Mouse (Mus musculus) lung, adult 2 months (tissue): ENCODE measurements at regions not wholly inside any gene's neighbourhood (a gene's known extent, or its start where the extent isn't known, plus 50 kb on each side); places are given as distances from the start of the nearest gene placed in this dataset.
"Not testable (repeated sequence)": the region's sequence is repeated elsewhere in the genome, so short reads cannot be mapped to it uniquely, and the experiment has no call there.

ENCODE experiments used
- DNase-seq: peaks from one replicate; pipeline ENCODE4 v3.0.0; 2022
- H3K4me1 ChIP-seq: fragments of 200-500 bp; 2 replicates; pipeline ENCODE4 v1.6.1; 2011; ENCODE audit warnings: low read length; ENCODE audit not compliant: control insufficient read depth, insufficient read depth
- H3K4me3 ChIP-seq: fragments of 200-500 bp; replicated peaks from 2 replicates; pipeline ENCODE3; 2011; ENCODE audit warnings: low read depth, mild to moderate bottlenecking, control low read depth, low read length; ENCODE audit errors: extremely low read depth
- CTCF ChIP-seq: fragments of 200-500 bp; IDR thresholded peaks from 2 replicates; pipeline ENCODE4 v1.5.1; 2011; ENCODE audit warnings: mild to moderate bottlenecking, low read length, control low read depth; ENCODE audit not compliant: insufficient read depth
- POLR2A ChIP-seq: fragments of 200-500 bp; IDR thresholded peaks from 2 replicates; pipeline ENCODE4 v1.6.1; 2011; ENCODE audit warnings: low read depth, mild to moderate bottlenecking, control low read depth, low read length, borderline replicate concordance; ENCODE audit errors: extremely low read depth
- WGBS: fragments of 180-500 bp; shearing (Covaris S2); methylation state at CpG from one replicate; pipeline ENCODE4 v1.1.7; 2018; 5-methylcytosine and 5-hydroxymethylcytosine counted together

GRCm38 (mm10) chr15:37080395-37080794 lies 72.8 kb upstream of the Zfp706 start:
- H3K4me3 ChIP-seq, result no peak overlapping the region
- no peaks in the 10 kb centered on the region for H3K4me1 ChIP-seq
- no peak for DNase-seq
- 83% methylated on average over 4 of the region's 4 CpGs for WGBS
- TF ChIP-seq POLR2A (no peak), CTCF (no peak)

GRCm38 (mm10) chr15:37074207-37074606 lies 66.6 kb upstream of the Zfp706 start:
- 98% methylated on average over 2 of the region's 2 CpGs for WGBS
- DNase-seq, H3K4me3 ChIP-seq, H3K4me1 ChIP-seq: not testable (repeated sequence)

DNA sequence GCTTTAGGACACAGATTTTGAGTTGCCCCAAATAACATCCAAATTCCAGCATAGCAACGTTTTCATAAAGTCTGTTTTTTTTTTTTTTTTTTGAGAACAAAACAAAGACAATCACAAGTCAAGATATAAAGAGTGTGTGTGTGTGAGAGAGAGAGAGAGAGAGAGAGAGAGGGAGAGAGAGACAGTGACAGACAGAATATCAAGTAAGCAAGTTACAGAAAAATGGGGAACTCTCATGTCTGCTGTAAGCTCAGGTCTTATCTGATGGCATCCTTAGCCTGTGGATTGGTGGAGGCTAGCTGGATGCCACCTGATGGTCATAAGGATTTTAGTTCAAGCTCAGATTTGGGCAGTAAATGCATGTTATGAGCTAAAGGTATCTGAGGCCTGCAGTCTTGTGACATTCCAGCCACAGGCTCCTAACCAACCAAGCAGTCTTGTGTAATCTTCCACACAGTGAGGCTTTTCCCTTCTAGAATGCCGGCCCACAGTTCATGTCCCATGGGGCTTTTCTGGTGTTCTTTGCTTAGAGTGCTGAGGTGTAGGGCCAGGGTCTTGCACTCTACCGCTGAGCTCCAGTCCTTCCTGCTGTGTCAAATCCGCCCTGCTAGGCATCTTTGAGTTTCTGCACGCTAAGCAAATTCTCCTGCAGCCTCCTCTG lies 64.8 kb upstream of the Zfp706 start:
- DNase-seq, result no peak
- no peak for TF ChIP-seq POLR2A
- no peak for TF ChIP-seq CTCF
- H3K4me3 ChIP-seq, result no peak overlapping the region
- 78% methylated on average over 5 of the region's 5 CpGs for WGBS
- H3K4me1 ChIP-seq, result no peaks in the 10 kb centered on the region

GRCm38 (mm10) chr15:37070188-37070587 lies 62.6 kb upstream of the Zfp706 start:
- no peak for TF ChIP-seq POLR2A
- TF ChIP-seq CTCF, result no peak
- 61% methylated on average over 3 of the region's 3 CpGs for WGBS
- no peaks in the 10 kb centered on the region for H3K4me1 ChIP-seq
- H3K4me3 ChIP-seq, result no peak overlapping the region
- no peak for DNase-seq

- WGBS, result 71% methylated on average over 4 of the region's 4 CpGs
- Histone ChIP-seq H3K4me3 (no peak overlapping the region), H3K4me1 (no peaks in the 10 kb centered on the region)
- no peak for TF ChIP-seq POLR2A
- no peak for TF ChIP-seq CTCF
- DNase-seq, result no peak
These were observed 59.8 kb upstream of the Zfp706 start for GRCm38 (mm10) chr15:37067326-37067725.

DNA sequence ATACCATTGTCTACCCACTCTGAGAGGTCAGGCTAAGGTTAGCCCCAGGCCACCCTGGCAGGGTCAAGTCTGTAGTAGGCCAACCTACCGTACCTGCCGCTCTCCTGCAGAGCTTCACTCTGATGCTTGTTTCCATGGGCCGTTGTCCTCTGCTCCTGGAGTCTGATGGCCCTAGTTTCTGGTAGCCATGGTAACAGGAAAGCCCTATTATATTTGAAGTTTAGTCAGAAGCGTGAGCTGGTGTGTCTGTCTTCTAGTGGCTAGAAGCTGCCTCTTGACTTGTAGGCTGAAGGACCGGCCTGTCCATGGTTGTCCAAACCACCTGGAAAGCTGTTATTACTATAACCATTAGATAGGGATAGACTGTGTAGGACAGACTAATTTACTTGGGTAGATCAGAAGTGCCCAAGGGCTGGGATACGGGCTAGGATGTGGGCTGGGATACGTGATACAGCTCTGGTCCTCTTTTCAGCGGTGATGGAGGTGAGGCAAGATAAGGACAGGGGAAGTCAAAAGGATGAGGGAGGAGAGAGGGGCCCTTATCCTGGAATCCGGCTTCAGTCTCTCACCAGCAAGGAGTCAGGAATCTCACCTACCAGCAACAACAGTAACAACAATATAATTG lies 58.5 kb upstream of the Zfp706 start:
- 81% methylated on average over 9 of the region's 9 CpGs for WGBS
- no peak for DNase-seq
- Histone ChIP-seq H3K4me1 (no peaks in the 10 kb centered on the region), H3K4me3 (no peak overlapping the region)
- TF ChIP-seq CTCF, result no peak
- TF ChIP-seq POLR2A, result no peak

DNA sequence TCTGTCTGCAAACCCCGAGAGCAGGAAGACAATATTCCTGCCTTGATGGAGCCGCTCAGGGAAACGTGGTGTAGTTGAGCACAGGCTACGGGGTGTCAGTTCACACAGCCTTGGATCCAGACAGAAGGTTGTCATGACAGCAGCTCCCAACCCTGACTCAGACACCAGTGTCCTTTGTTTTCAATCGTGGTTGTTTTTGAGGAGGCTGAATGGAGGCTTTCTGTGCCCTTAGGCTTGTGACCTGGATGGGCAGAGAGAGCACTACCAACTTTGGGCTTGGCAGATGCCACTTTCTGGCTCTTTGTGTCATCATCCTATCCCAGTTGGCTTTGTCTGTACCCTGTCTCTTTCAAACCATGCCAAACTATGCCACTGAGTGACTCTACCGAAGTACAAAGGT lies 57.8 kb upstream of the Zfp706 start:
- Histone ChIP-seq H3K4me1 (no peaks in the 10 kb centered on the region), H3K4me3 (no peak overlapping the region)
- DNase-seq, result no peak
- WGBS, result 89% methylated on average over 6 of the region's 6 CpGs
- no peak for TF ChIP-seq CTCF

DNA sequence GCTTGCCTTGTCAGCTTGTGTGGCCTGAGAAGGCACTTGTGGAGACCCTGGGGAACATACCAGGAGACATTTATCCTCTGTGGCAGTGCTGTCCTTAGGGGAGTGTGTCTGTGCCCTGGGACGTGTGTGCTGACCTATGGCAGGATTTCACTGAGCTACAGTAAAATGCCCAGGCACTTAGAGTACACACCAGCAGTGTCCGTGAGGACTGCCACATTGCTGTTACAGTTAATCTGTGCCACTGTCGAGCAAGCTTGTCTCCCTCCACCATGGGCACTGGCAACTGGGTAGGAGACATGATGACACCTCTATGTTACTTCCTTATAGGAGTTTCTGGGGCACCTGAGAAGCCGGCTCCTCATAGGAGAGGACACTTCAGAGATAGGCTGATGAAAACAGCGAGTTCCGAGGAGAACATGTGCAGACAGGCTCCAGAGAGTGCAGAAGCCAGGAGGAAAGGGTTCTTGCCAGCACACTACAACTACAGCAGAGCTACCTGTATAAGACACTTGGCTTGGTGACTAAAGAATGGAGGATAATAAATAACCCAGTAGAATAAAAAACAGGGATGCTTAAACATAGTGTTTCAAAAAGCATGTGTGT lies 56.3 kb upstream of the Zfp706 start:
- DNase-seq, result no peak
- no peak for TF ChIP-seq CTCF
- TF ChIP-seq POLR2A, result no peak
- WGBS, result 83% methylated on average over 6 of the region's 6 CpGs
- H3K4me3 ChIP-seq, result no peak overlapping the region
- no peaks in the 10 kb centered on the region for H3K4me1 ChIP-seq

DNA sequence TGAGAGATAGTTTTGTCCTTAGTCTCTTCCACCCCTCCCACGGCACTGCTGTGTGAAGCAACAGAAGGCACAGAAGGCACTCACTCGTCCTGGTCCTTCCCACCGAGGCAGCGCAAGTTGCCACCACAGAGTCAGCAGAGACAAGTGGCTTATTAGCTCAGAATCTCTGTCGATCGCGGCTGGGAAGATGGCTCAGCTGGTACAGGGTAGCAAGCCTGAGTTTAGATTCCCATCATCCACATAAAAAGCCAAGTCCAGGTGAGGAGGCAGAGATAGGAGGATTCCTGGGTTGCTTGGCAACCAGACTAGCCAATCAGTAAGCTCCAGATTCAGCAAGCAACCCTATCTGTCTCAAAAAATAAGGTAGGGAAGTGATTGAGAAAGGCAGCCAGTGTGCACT lies 55.0 kb upstream of the Zfp706 start:
- no peaks in the 10 kb centered on the region for H3K4me1 ChIP-seq
- no peak for TF ChIP-seq POLR2A
- TF ChIP-seq CTCF, result no peak
- DNase-seq, result no peak
- no peak overlapping the region for H3K4me3 ChIP-seq
- WGBS, result 80% methylated on average over 7 of the region's 7 CpGs

DNA sequence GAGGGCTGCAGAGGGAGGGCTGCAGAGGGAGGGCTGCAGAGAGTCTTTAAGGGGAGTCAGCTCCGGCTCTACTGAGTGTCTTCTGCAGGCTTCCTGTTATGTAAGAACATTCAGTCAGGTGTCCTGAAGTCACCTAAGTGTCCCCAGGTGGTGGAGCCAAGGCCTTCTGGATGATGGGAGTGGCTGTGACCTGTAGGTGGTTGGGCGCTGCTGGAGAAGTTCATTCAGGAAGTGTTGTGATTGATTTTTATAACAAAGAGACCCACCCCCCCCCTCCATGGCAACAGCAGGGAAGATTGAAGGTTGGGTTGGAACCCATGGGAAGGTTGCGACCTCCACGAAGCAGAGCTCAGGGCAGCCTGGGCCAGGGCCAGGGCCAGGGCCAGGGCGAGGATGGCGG lies 53.9 kb upstream of the Zfp706 start:
- no peak for DNase-seq
- Histone ChIP-seq H3K4me3 (no peak overlapping the region), H3K4me1 (no peaks in the 10 kb centered on the region)
- 81% methylated on average over 6 of the region's 6 CpGs for WGBS
- TF ChIP-seq POLR2A, result no peak
- TF ChIP-seq CTCF, result no peak
